Mouse (Mus musculus): ENCODE results near the gene Dnm1. TPM values are rescaled to one million over a fixed set of nuclear protein-coding genes. Genes with fewer than 3 reads are reported as not detected.

Gene Dnm1
- polyA plus RNA-seq, 1 experiment from 2014 or later: 2.4 TPM

GRCm38 (mm10) chr2:32283986-32284385 lies 69.2 kb downstream of the Dnm1 start:
- WGBS (ENCODE audit: insufficient replicate concordance): 67% methylated on average over 3 of the region's 3 CpGs
- Histone ChIP-seq H3K4me1 (peaks cover 34% of the 10 kb centered on the region), H3K4me3 (no peak overlapping the region), H3K36me3 (peaks cover 68% of the 10 kb centered on the region), H3K9me3 (replicated peaks) (no peaks in the 10 kb centered on the region), H3K9ac (no peak overlapping the region), H3K4me2 (no peak overlapping the region), H3K27me3 (replicated peaks) (no peaks in the 10 kb centered on the region), H3K27ac (no peak overlapping the region)
- no peak for ATAC-seq

GRCm38 (mm10) chr2:32282727-32283126 lies 70.4 kb downstream of the Dnm1 start:
- Histone ChIP-seq H3K27ac (0 out of 2 replicates have a peak overlapping the region, but pooled peaks have one; percentile 22), H3K9me3 (replicated peaks) (no peaks in the 10 kb centered on the region), H3K36me3 (peaks cover 80% of the 10 kb centered on the region), H3K4me2 (0 out of 2 replicates have a peak overlapping the region, but pooled peaks have one; percentile 1), H3K9ac (no peak overlapping the region), H3K4me3 (no peak overlapping the region), H3K4me1 (peaks cover 30% of the 10 kb centered on the region), H3K27me3 (replicated peaks) (no peaks in the 10 kb centered on the region)
- WGBS (ENCODE audit: insufficient replicate concordance): 49% methylated on average over 1 of the region's 1 CpGs
- ATAC-seq: peak; percentile 27; the same call in 1 of the 2 replicates

GRCm38 (mm10) chr2:32282289-32282688 lies 70.8 kb downstream of the Dnm1 start:
- H3K4me3 ChIP-seq: no peak overlapping the region
- no peaks in the 10 kb centered on the region for H3K27me3 ChIP-seq (replicated peaks)
- ATAC-seq: no peak
- H3K4me1 ChIP-seq: peaks cover 30% of the 10 kb centered on the region
- 34% methylated on average over 2 of the region's 2 CpGs for WGBS (ENCODE audit: insufficient replicate concordance)
- H3K36me3 ChIP-seq: peaks cover 84% of the 10 kb centered on the region
- H3K9ac ChIP-seq: no peak overlapping the region
- no peaks in the 10 kb centered on the region for H3K9me3 ChIP-seq (replicated peaks)
- 0 out of 2 replicates have a peak overlapping the region, but pooled peaks have one; percentile 1 for H3K4me2 ChIP-seq
- 0 out of 2 replicates have a peak overlapping the region, but pooled peaks have one; percentile 22 for H3K27ac ChIP-seq

GRCm38 (mm10) chr2:32275823-32276222 lies 77.3 kb downstream of the Dnm1 start:
- H3K4me3 ChIP-seq: no peak overlapping the region
- ATAC-seq: no peak
- no peaks in the 10 kb centered on the region for H3K27me3 ChIP-seq (replicated peaks)
- no peaks in the 10 kb centered on the region for H3K4me1 ChIP-seq
- no peaks in the 10 kb centered on the region for H3K9me3 ChIP-seq (replicated peaks)
- 57% methylated on average over 3 of the region's 3 CpGs for WGBS (ENCODE audit: insufficient replicate concordance)
- H3K36me3 ChIP-seq: peaks cover 41% of the 10 kb centered on the region
- no peak overlapping the region for H3K9ac ChIP-seq
- H3K4me2 ChIP-seq: no peak overlapping the region
- no peak overlapping the region for H3K27ac ChIP-seq

DNA sequence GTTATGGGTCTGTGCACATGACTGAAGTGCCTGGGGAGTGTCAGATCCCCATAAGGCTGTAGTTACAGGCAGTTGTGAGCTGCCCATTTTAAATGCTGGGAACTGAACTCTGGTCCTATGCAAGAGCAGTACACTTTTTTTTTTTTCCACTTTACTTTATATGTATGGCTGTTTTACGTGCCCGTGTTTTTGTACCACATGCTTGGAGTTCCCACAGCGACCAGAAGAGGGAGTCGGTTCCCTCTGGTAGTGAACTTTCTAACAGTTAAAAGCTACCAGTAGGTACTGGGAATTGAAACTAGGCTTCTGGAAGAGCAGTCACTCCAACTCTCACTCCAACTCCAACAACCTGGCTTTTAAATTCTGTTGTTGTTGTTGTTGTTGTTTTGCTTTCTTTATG lies 92.5 kb downstream of the Dnm1 start:
- H3K9me3 ChIP-seq (replicated peaks): no peaks in the 10 kb centered on the region
- peak overlapping the region; percentile 91; the same call in 1 of the 2 replicates for H3K4me3 ChIP-seq
- H3K4me2 ChIP-seq: peak overlapping the region; percentile 92
- H3K27me3 ChIP-seq (replicated peaks): no peaks in the 10 kb centered on the region
- peak overlapping the region; percentile 80 for H3K27ac ChIP-seq
- H3K9ac ChIP-seq: peak overlapping the region; percentile 93; the same call in 1 of the 2 replicates
- ATAC-seq: no peak
- H3K36me3 ChIP-seq: peaks cover 28% of the 10 kb centered on the region
- H3K4me1 ChIP-seq: peaks cover 20% of the 10 kb centered on the region
- 21% methylated on average over 4 of the region's 4 CpGs for WGBS (ENCODE audit: insufficient replicate concordance)

DNA sequence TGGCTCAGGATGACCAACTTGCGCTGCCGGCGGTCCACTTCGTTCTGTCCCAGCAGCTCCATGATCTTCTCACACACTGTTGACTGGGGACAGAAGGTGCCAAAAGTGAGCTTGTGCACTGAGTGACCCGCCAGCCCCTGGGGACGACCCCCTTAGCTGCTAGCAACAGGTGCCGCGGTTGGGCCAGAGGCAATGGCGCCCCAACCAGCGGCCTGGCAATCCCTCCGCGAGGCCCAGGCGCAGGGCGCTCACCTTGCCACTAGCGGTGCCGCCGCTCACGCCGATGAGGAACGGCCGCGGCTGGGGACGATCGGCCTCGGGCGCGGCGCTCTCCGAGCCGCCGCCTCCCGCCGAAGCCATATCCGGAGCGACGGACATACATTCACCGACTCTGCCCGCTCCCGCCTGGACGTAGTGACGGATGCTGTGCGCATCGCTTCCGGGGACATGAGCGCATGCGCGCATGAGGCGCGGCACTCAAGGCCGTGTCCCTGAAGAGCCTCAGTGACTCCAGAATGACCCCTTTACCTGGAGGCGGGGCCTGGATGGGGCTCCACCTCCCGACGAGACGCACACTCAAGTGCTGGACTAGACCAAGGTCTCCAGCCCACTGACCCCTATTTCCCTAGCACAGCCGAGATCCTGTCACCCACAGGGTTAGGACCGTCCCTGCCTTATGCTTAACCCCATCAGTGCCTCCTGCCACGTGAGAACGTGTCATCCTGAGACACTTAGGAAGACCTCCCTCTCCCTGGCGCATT lies 93.3 kb downstream of the Dnm1 start, which contains the start of gene Uck1:
Uck1 (minus strand) TSS at position 503 of the 761 bp plus-strand sequence.
- peaks cover 20% of the 10 kb centered on the region for H3K4me1 ChIP-seq
- H3K27ac ChIP-seq: peak within 1 kb of the TSS; percentile 80
- 1% methylated on average over 59 of the region's 59 CpGs for WGBS (ENCODE audit: insufficient replicate concordance)
- H3K9me3 ChIP-seq (replicated peaks): no peaks in the 10 kb centered on the region
- H3K9ac ChIP-seq: peak within 1 kb of the TSS; percentile 93
- H3K36me3 ChIP-seq: peaks cover 32% of the 10 kb centered on the region
- H3K4me3 ChIP-seq: peak within 1 kb of the TSS; percentile 91
- H3K4me2 ChIP-seq: peak within 1 kb of the TSS; percentile 92
- ATAC-seq: peak; percentile 95
- H3K27me3 ChIP-seq (replicated peaks): no peaks in the 10 kb centered on the region

- H3K36me3 ChIP-seq: peaks cover 41% of the 10 kb centered on the region
- 52% methylated on average over 6 of the region's 6 CpGs for WGBS (ENCODE audit: insufficient replicate concordance)
- H3K9ac ChIP-seq: peak overlapping the region; percentile 93
- H3K9me3 ChIP-seq (replicated peaks): no peaks in the 10 kb centered on the region
- peak overlapping the region; percentile 92 for H3K4me2 ChIP-seq
- H3K27me3 ChIP-seq (replicated peaks): no peaks in the 10 kb centered on the region
- ATAC-seq: 0 out of 2 replicates have a peak, but pooled peaks have one; percentile 7
- H3K27ac ChIP-seq: peak overlapping the region; percentile 80
- peaks cover 20% of the 10 kb centered on the region for H3K4me1 ChIP-seq
- peak overlapping the region; percentile 91 for H3K4me3 ChIP-seq
Observed at GRCm38 (mm10) chr2:32258887-32259533, 94.1 kb downstream of the Dnm1 start.

Small RNA genes lying within 50 kb of the gene (microRNA-seq; reads per million reads assigned to microRNA genes)
- 1.1 reads per million for gene Gm23363
- 418 reads per million, percentile 64 among the genes with 10 or more reads in this experiment for gene Mir199b

Other genes with a start within 250 kb of the Dnm1 start
- 20.8 and 23.6 TPM in 2 replicates for gene Prrc2b, start 202.3 kb downstream of the Dnm1 start, polyA plus RNA-seq (2016; fragmentation: Nextera tagmentation; extraction: Ambion mirVana)
- 19.1 and 20.0 TPM in 2 replicates for gene Pomt1, start 116.7 kb downstream of the Dnm1 start, polyA plus RNA-seq (2016; fragmentation: Nextera tagmentation; extraction: Ambion mirVana)
- 39.9 and 42.0 TPM in 2 replicates for gene Uck1, start 93.2 kb downstream of the Dnm1 start, polyA plus RNA-seq (2016; fragmentation: Nextera tagmentation; extraction: Ambion mirVana)
- gene Golga2, start 66.0 kb downstream of the Dnm1 start, polyA plus RNA-seq (2016; fragmentation: Nextera tagmentation; extraction: Ambion mirVana): 13.0 and 14.4 TPM in 2 replicates
- 214 and 218 TPM in 2 replicates for gene Swi5, start 65.3 kb downstream of the Dnm1 start, polyA plus RNA-seq (2016; fragmentation: Nextera tagmentation; extraction: Ambion mirVana)
- 24.8 and 27.1 TPM in 2 replicates for gene Ciz1, start 1.0 kb downstream of the Dnm1 start, polyA plus RNA-seq (2016; fragmentation: Nextera tagmentation; extraction: Ambion mirVana)
- gene 1110008P14Rik, start 28.6 kb upstream of the Dnm1 start, polyA plus RNA-seq (2016; fragmentation: Nextera tagmentation; extraction: Ambion mirVana): 36.2 and 40.6 TPM in 2 replicates
- 15.2 and 17.7 TPM in 2 replicates for gene Lcn2, start 34.9 kb upstream of the Dnm1 start, polyA plus RNA-seq (2016; fragmentation: Nextera tagmentation; extraction: Ambion mirVana)
- gene Ptges2, start 42.6 kb upstream of the Dnm1 start, polyA plus RNA-seq (2016; fragmentation: Nextera tagmentation; extraction: Ambion mirVana): 19.3 and 21.1 TPM in 2 replicates
- gene Naif1, start 97.1 kb upstream of the Dnm1 start, polyA plus RNA-seq (2016; fragmentation: Nextera tagmentation; extraction: Ambion mirVana): 2.9 and 3.2 TPM in 2 replicates
- 11.4 and 11.9 TPM in 2 replicates for gene Slc25a25, start 98.1 kb upstream of the Dnm1 start, polyA plus RNA-seq (2016; fragmentation: Nextera tagmentation; extraction: Ambion mirVana)
- 2.4 and 2.5 TPM in 2 replicates for gene Fam102a, start 182.0 kb upstream of the Dnm1 start, polyA plus RNA-seq (2016; fragmentation: Nextera tagmentation; extraction: Ambion mirVana)
- gene Dpm2, start 217.5 kb upstream of the Dnm1 start, polyA plus RNA-seq (2016; fragmentation: Nextera tagmentation; extraction: Ambion mirVana): 69.5 and 73.8 TPM in 2 replicates
- 0.13 TPM in 1 of 2 replicates, not detected in the other for gene Pip5kl1, start 221.5 kb upstream of the Dnm1 start, polyA plus RNA-seq (2016; fragmentation: Nextera tagmentation; extraction: Ambion mirVana)
- gene 9430097D07Rik, start 222.3 kb upstream of the Dnm1 start, polyA plus RNA-seq (2016; fragmentation: Nextera tagmentation; extraction: Ambion mirVana): not detected in 2 replicates
- gene St6galnac4, start 233.8 kb upstream of the Dnm1 start, polyA plus RNA-seq (2016; fragmentation: Nextera tagmentation; extraction: Ambion mirVana): 17.5 and 18.9 TPM in 2 replicates
- 14.5 and 15.4 TPM in 2 replicates for gene St6galnac6, start 246.4 kb upstream of the Dnm1 start, polyA plus RNA-seq (2016; fragmentation: Nextera tagmentation; extraction: Ambion mirVana)